Mouse (Mus musculus) ES-E14 (cell line): ENCODE data around the gene Vav3. TPM values are rescaled to one million over a fixed set of nuclear protein-coding genes. Genes with fewer than 3 reads are reported as not detected.

Experiments
- DNase-seq: peaks from one replicate; pipeline ENCODE4 v3.0.0-alpha.2; 2013; ENCODE audit warnings: low read depth, low spot score
- H3K27ac ChIP-seq: 2 replicates; pipeline ENCODE4 v1.5.1; 2012; ENCODE audit warnings: low read depth, mild to moderate bottlenecking, low read length, moderate library complexity, mixed read lengths; ENCODE audit not compliant: poor library complexity, insufficient read depth, severe bottlenecking
- H3K36me3 ChIP-seq: 2 replicates; pipeline ENCODE4 v1.6.1; 2012; ENCODE audit warnings: mild to moderate bottlenecking, low read length, moderate library complexity, mixed read lengths; ENCODE audit not compliant: control insufficient read depth, poor library complexity, insufficient read depth, severe bottlenecking
- H3K4me1 ChIP-seq, 2 experiments: fragments of 150-350 bp in 1 of 2; sonication (generic) in 1 of 2; 2 replicates each; pipeline ENCODE4 v1.6.1; 2012; ENCODE audit warnings: low read length in 2 of 2, mild to moderate bottlenecking in 1 of 2, mixed read lengths in 1 of 2; ENCODE audit not compliant: control insufficient read depth in 2 of 2, insufficient read depth in 2 of 2, poor library complexity in 1 of 2
- H3K4me3 ChIP-seq, 2 experiments: fragments of 150-350 bp in 1 of 2; sonication (generic) in 1 of 2; 2 replicates each; pipeline ENCODE4 v1.5.1; 2012; ENCODE audit warnings: low read length in 2 of 2, low read depth in 1 of 2, mild to moderate bottlenecking in 1 of 2, mixed read lengths in 1 of 2; ENCODE audit not compliant: insufficient read depth in 1 of 2, poor library complexity in 1 of 2, severe bottlenecking in 1 of 2
- H3K9ac ChIP-seq: 2 replicates; pipeline ENCODE4 v1.6.1; 2012; ENCODE audit warnings: low read depth, mild to moderate bottlenecking, low read length, mixed read lengths; ENCODE audit not compliant: poor library complexity, insufficient read depth, severe bottlenecking
- H3K9me3 ChIP-seq: fragments of 150-350 bp; sonication (generic); 2 replicates; pipeline ENCODE4 v1.6.1; 2012; ENCODE audit warnings: low read depth, mild to moderate bottlenecking, low read length; ENCODE audit not compliant: control insufficient read depth, insufficient read depth
- CHD2 ChIP-seq: IDR thresholded peaks from 2 replicates; pipeline ENCODE4 v1.6.1; 2014; ENCODE audit warnings: mild to moderate bottlenecking, low read depth, low read length, inconsistent platforms
- HCFC1 ChIP-seq: IDR thresholded peaks from 2 replicates; pipeline ENCODE4 v1.6.1; 2012; ENCODE audit warnings: low read length, inconsistent platforms, borderline replicate concordance; ENCODE audit not compliant: insufficient read depth
- MAFK ChIP-seq: IDR thresholded peaks from 2 replicates; pipeline ENCODE4 v1.6.1; 2014; ENCODE audit warnings: mild to moderate bottlenecking, low read depth, low read length, inconsistent platforms; ENCODE audit not compliant: insufficient read depth
- ZC3H11A ChIP-seq: IDR thresholded peaks from 2 replicates; pipeline ENCODE4 v1.6.1; 2012; ENCODE audit warnings: low read depth, mild to moderate bottlenecking, inconsistent platforms, low read length, borderline replicate concordance
- ZNF384 ChIP-seq: IDR thresholded peaks from 2 replicates; pipeline ENCODE4 v1.6.1; 2012; ENCODE audit warnings: low read depth, low read length, inconsistent platforms
- in situ Hi-C, 2 experiments: fragments of 600-800 bp; cut with MboI; formaldehyde crosslinking; loops; one replicate each; pipeline ENCODE4 v1.15.1; 2025; ENCODE audit warnings: low sequenced_read_pairs in 2 of 2, inconsistent platforms in 1 of 2; ENCODE audit not compliant: unreplicated experiment in 2 of 2
- total RNA-seq: library from RNA; depleted of rRNA; stranded (reverse); fragments of 300-350 nt; gene quantifications from 2 replicates; pipeline ENCODE4 v1.2.3, GENCODE M21; 2012

Vav3 gene
- total RNA-seq, 1 experiment, result 1.6 TPM

GRCm38 (mm10) chr3:109692613-109693012 is 352.2 kb downstream of the Vav3 start:
- DNase-seq, result no peak
- H3K4me3 ChIP-seq, result no peak overlapping the region
- H3K9ac ChIP-seq, result no peak overlapping the region
- in situ Hi-C loops, result no loop called here
- H3K27ac ChIP-seq, result no peak overlapping the region
- H3K36me3 ChIP-seq, result no peaks in the 10 kb centered on the region
- H3K4me1 ChIP-seq, result no peaks in the 10 kb centered on the region
- TF ChIP-seq CHD2, result no peak
- no peak for TF ChIP-seq HCFC1
- no peak for TF ChIP-seq ZC3H11A
- TF ChIP-seq ZNF384, result no peak
- TF ChIP-seq MAFK, result no peak
- H3K9me3 ChIP-seq, result no peaks in the 10 kb centered on the region

- in situ Hi-C loops, result no loop called here
- DNase-seq, result no peak
Observed at GRCm38 (mm10) chr3:109701301-109701700, 360.8 kb downstream of the Vav3 start.

GRCm38 (mm10) chr3:109707786-109708460 is 367.5 kb downstream of the Vav3 start:
- in situ Hi-C loops, result no loop called here
- Histone ChIP-seq H3K4me3 (no peak overlapping the region), H3K36me3 (no peaks in the 10 kb centered on the region), H3K27ac (no peak overlapping the region), H3K9me3 (no peaks in the 10 kb centered on the region), H3K4me1 (no peaks in the 10 kb centered on the region), H3K9ac (no peak overlapping the region)
- TF ChIP-seq CHD2 (no peak), MAFK (no peak), ZC3H11A (no peak), HCFC1 (no peak), ZNF384 (no peak)
- DNase-seq, result no peak

More at GRCm38 (mm10) chr3:109701301-109701700, 360.8 kb downstream of the Vav3 start:
- no peak overlapping the region for H3K4me3 ChIP-seq
- no peaks in the 10 kb centered on the region for H3K4me1 ChIP-seq
- H3K9me3 ChIP-seq, result no peaks in the 10 kb centered on the region
- H3K27ac ChIP-seq, result no peak overlapping the region
- TF ChIP-seq ZC3H11A, result no peak
- TF ChIP-seq HCFC1, result no peak
- TF ChIP-seq MAFK, result no peak
- no peak for TF ChIP-seq CHD2
- no peak for TF ChIP-seq ZNF384
- H3K36me3 ChIP-seq, result no peaks in the 10 kb centered on the region
- H3K9ac ChIP-seq, result no peak overlapping the region

DNA sequence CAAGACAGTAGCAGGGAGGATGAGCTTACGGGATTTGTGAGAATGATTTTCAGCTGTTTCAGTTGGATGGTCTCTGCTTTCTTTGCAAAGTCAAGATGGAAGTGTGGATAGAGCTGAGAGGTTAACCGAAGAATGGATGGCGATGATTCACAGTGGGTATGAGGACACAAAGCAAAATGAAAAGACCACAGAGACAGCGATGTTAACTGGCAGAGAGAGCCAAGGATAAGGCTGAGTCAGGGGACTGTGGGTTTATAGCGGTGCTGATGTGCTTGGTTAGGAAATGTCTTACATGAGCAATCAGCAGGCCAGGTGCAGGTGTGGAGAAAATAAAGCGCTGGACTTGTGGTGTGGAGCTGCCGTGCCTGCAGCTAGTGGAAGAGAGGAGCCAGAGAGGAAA is 371.3 kb downstream of the Vav3 start:
- no peak for TF ChIP-seq MAFK
- no peak for TF ChIP-seq ZC3H11A
- no peak for TF ChIP-seq CHD2
- TF ChIP-seq HCFC1, result no peak
- no peak for TF ChIP-seq ZNF384
- H3K9ac ChIP-seq, result no peak overlapping the region
- no peak overlapping the region for H3K27ac ChIP-seq
- in situ Hi-C loops, result no loop called here
- no peaks in the 10 kb centered on the region for H3K4me1 ChIP-seq
- H3K36me3 ChIP-seq, result no peaks in the 10 kb centered on the region
- no peak overlapping the region for H3K4me3 ChIP-seq
- no peaks in the 10 kb centered on the region for H3K9me3 ChIP-seq
- DNase-seq, result no peak
